Mouse (Mus musculus): Measurements from ENCODE around the gene Tnnt3.

The Tnnt3 gene

GRCm38 (mm10) chr7:142560942-142561855 is 62.6 kb downstream of the Tnnt3 start:
- no peak for DNase-seq (ENCODE audit: extremely low read depth, low read depth, low spot score)

GRCm38 (mm10) chr7:142561856-142562404 is 63.3 kb downstream of the Tnnt3 start:
- DNase-seq (ENCODE audit: extremely low read depth, low read depth, low spot score), result no peak

- DNase-seq (ENCODE audit: extremely low read depth, low read depth, low spot score), result no peak
Observed at GRCm38 (mm10) chr7:142563168-142563567, 64.5 kb downstream of the Tnnt3 start.

- DNase-seq (ENCODE audit: extremely low read depth, low read depth, low spot score), result no peak
Observed at GRCm38 (mm10) chr7:142564955-142565643, 66.5 kb downstream of the Tnnt3 start.

All from fat pad, adult 2 months (tissue).